Comparison of ENCODE assay signal across 8 mouse cellular contexts in the genomic region with DNA sequence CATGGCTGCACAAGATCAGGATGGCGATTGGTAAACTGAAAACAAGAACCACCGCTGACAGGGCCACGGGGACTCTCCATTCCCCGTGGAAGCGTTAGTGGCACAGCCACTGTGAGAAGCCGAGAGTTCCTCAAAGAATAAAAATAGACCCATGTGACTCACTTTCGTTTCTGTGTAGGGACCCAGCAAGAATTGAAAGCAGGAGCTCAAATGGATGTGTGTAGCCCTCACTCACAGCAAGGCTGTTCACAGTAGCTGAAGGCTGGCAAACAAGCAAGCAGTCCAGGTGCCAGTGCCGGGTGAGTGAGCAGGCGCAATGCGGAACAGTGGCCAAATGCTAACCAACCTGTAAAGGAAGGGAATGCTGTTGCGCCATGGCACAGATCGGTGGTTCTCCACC. TPM values are rescaled to one million over a fixed set of nuclear protein-coding genes. Genes with fewer than 3 reads are reported as not detected.
DNase-seq lines count a peak whose midpoint lies in the region; ATAC-seq lines count a peak whose summit lies in the region.

No protein-coding gene starts in this region.

- H3K36me3 ChIP-seq in forebrain, embryonic 15.5 days: no peaks in the 10 kb centered on the region
- no peaks in the 10 kb centered on the region for H3K36me3 ChIP-seq in forebrain, embryonic 12.5 days (replicated peaks)
- H3K36me3 ChIP-seq in liver, embryonic 12.5 days: no peaks in the 10 kb centered on the region

- ATAC-seq in forebrain, embryonic 15.5 days (replicated peaks): no peak
- ATAC-seq in forebrain, embryonic 12.5 days (ENCODE audit: low FRiP score): no peak
- ATAC-seq in liver, embryonic 12.5 days: no peak

- H3K4me3 ChIP-seq in forebrain, embryonic 15.5 days: no peak overlapping the region
- H3K4me3 ChIP-seq in forebrain, embryonic 12.5 days (replicated peaks): no peak overlapping the region
- H3K4me3 ChIP-seq in liver, embryonic 12.5 days: no peak overlapping the region

- peak overlapping the region; percentile 5 for H3K4me2 ChIP-seq in forebrain, embryonic 15.5 days (replicated peaks)
- H3K4me2 ChIP-seq in forebrain, embryonic 12.5 days: no peak overlapping the region
- H3K4me2 ChIP-seq in liver, embryonic 12.5 days: no peak overlapping the region

- peaks cover 25% of the 10 kb centered on the region for H3K4me1 ChIP-seq in forebrain, embryonic 15.5 days
- H3K4me1 ChIP-seq in forebrain, embryonic 12.5 days: no peaks in the 10 kb centered on the region
- no peaks in the 10 kb centered on the region for H3K4me1 ChIP-seq in liver, embryonic 12.5 days

- H3K27me3 ChIP-seq in forebrain, embryonic 15.5 days: no peaks in the 10 kb centered on the region
- H3K27me3 ChIP-seq in forebrain, embryonic 12.5 days: no peaks in the 10 kb centered on the region
- H3K27me3 ChIP-seq in liver, embryonic 12.5 days (replicated peaks): peaks cover 13% of the 10 kb centered on the region; the same call in 1 of the 2 replicates

- peak overlapping the region; percentile 84 for H3K27ac ChIP-seq in forebrain, embryonic 15.5 days (replicated peaks)
- H3K27ac ChIP-seq in forebrain, embryonic 12.5 days: no peak overlapping the region
- H3K27ac ChIP-seq in liver, embryonic 12.5 days: no peak overlapping the region

- DNase-seq in brain, adult 2 months (ENCODE audit: low read depth, low spot score): peak; percentile 82
- DNase-seq in kidney, adult 18-20 months: peak; percentile 82
- peak; percentile 8 to 13 for DNase-seq in left cerebral cortex, adult 8-10 months (ENCODE audit: low spot score in 2 of 2)
- no peak for DNase-seq in ovary, postnatal 10 days (ENCODE audit: low spot score)
- no peak for DNase-seq in gastrocnemius, postnatal 25 days

- H3K9ac ChIP-seq in forebrain, embryonic 15.5 days (replicated peaks): no peak overlapping the region
- H3K9ac ChIP-seq in forebrain, embryonic 12.5 days: no peak overlapping the region
- H3K9ac ChIP-seq in liver, embryonic 12.5 days: no peak overlapping the region

- WGBS in forebrain, embryonic 15.5 days: 70% methylated on average over 12 of the region's 12 CpGs
- 85% methylated on average over 12 of the region's 12 CpGs for WGBS in forebrain, embryonic 12.5 days
- 64% methylated on average over 12 of the region's 12 CpGs for WGBS in liver, embryonic 12.5 days (ENCODE audit: insufficient replicate concordance)

- H3K9me3 ChIP-seq in forebrain, embryonic 15.5 days: no peaks in the 10 kb centered on the region
- no peaks in the 10 kb centered on the region for H3K9me3 ChIP-seq in forebrain, embryonic 12.5 days
- no peaks in the 10 kb centered on the region for H3K9me3 ChIP-seq in liver, embryonic 12.5 days (replicated peaks)

RNA-seq across cellular contexts. Expression of a gene that starts 36.4 kb away (rescaled TPM):
- polyA plus RNA-seq in forebrain, embryonic 15.5 days (2015; fragmentation: Nextera tagmentation; extraction: Ambion mirVana): 0.56 and 0.66 TPM in 2 replicates
- polyA plus RNA-seq in forebrain, embryonic 12.5 days (2016; fragmentation: Nextera tagmentation; extraction: Ambion mirVana): 1.3 and 1.4 TPM in 2 replicates
- 1 to 10 TPM; 2.5 to 4.1 (median 3.7) TPM for total RNA-seq in left cerebral cortex, adult 8-10 months (2022)
- polyA plus RNA-seq in liver, embryonic 12.5 days (2016; fragmentation: Nextera tagmentation; extraction: Ambion mirVana): 2.9 and 3.2 TPM in 2 replicates
- 1 to 10 TPM; 1.3 to 1.7 TPM for total RNA-seq in gastrocnemius, postnatal 25 days (2021)

Comparison
In these comparisons a context has a peak if more than half of its experiments do, and no peak if none do; other contexts are left out.
1. DNase-seq: peak in brain, adult 2 months (single experiment), kidney, adult 18-20 months (single experiment) and left cerebral cortex, adult 8-10 months (2 of 2); none in ovary, postnatal 10 days (single experiment) and gastrocnemius, postnatal 25 days (single experiment).